Mouse (Mus musculus) layer of hippocampus, adult 9-11 months (tissue): ENCODE measurements at regions not wholly inside any gene's neighbourhood (a gene's known extent, or its start where the extent isn't known, plus 50 kb on each side); places are given as distances from the start of the nearest gene placed in this dataset.

Experiments
- DNase-seq: peaks from one replicate; pipeline ENCODE4 v3.0.0; 2022

GRCm38 (mm10) chr1:168801046-168801445 lies 369.0 kb upstream of the Pbx1 start:
- peak; percentile 68 for DNase-seq

- no peak for DNase-seq
Observed at GRCm38 (mm10) chr1:168786731-168787130, 354.7 kb upstream of the Pbx1 start.

GRCm38 (mm10) chr1:168783851-168784250 lies 351.8 kb upstream of the Pbx1 start:
- no peak for DNase-seq

- DNase-seq = no peak
Observed at GRCm38 (mm10) chr1:168764368-168764895, 332.4 kb upstream of the Pbx1 start.

- DNase-seq = no peak
Observed at GRCm38 (mm10) chr1:168761095-168761494, 329.0 kb upstream of the Pbx1 start.

- DNase-seq = no peak
Observed at GRCm38 (mm10) chr1:168760239-168760638, 328.2 kb upstream of the Pbx1 start.

- no peak for DNase-seq
Observed at GRCm38 (mm10) chr1:168758835-168759234, 326.8 kb upstream of the Pbx1 start.

- DNase-seq = no peak
Observed at GRCm38 (mm10) chr1:168754196-168754595, 322.1 kb upstream of the Pbx1 start.

- DNase-seq = no peak
Observed at GRCm38 (mm10) chr1:168743435-168743834, 311.4 kb upstream of the Pbx1 start.

GRCm38 (mm10) chr1:168738005-168738404 lies 305.9 kb upstream of the Pbx1 start:
- DNase-seq = no peak

GRCm38 (mm10) chr1:168737277-168737863 lies 305.3 kb upstream of the Pbx1 start:
- no peak for DNase-seq

GRCm38 (mm10) chr1:168733066-168733465 lies 301.0 kb upstream of the Pbx1 start:
- no peak for DNase-seq

GRCm38 (mm10) chr1:168709836-168710235 lies 277.8 kb upstream of the Pbx1 start:
- no peak for DNase-seq

- DNase-seq = no peak
Observed at GRCm38 (mm10) chr1:168709017-168709681, 277.1 kb upstream of the Pbx1 start.

GRCm38 (mm10) chr1:168708161-168708865 lies 276.2 kb upstream of the Pbx1 start:
- no peak for DNase-seq

- DNase-seq = no peak
Observed at GRCm38 (mm10) chr1:168697386-168697785, 265.3 kb upstream of the Pbx1 start.

GRCm38 (mm10) chr1:168686821-168687220 lies 254.8 kb upstream of the Pbx1 start:
- no peak for DNase-seq

- no peak for DNase-seq
Observed at GRCm38 (mm10) chr1:168685147-168685546, 253.1 kb upstream of the Pbx1 start.

GRCm38 (mm10) chr1:168681685-168682491 lies 249.8 kb upstream of the Pbx1 start:
- no peak for DNase-seq

- no peak for DNase-seq
Observed at GRCm38 (mm10) chr1:168680674-168681073, 248.6 kb upstream of the Pbx1 start.

- DNase-seq = peak; percentile 8
Observed at GRCm38 (mm10) chr1:168676418-168677413, 244.6 kb upstream of the Pbx1 start.

GRCm38 (mm10) chr1:168675741-168676140 lies 243.7 kb upstream of the Pbx1 start:
- DNase-seq = no peak
